Mouse (Mus musculus) MEL (cell line): ENCODE measurements around the gene Togaram2. TPM values are rescaled to one million over a fixed set of nuclear protein-coding genes. Genes with fewer than 3 reads are reported as not detected.

Source experiments
- DNase-seq: peaks from one replicate; pipeline ENCODE4 v3.0.0; 2011; ENCODE audit warnings: low read depth, low spot score
- H3K27ac ChIP-seq: 2 replicates; pipeline ENCODE4 v1.5.1; 2012; ENCODE audit warnings: low read depth, mild to moderate bottlenecking, control low read depth, low read length, moderate library complexity; ENCODE audit not compliant: control insufficient read depth
- H3K27me3 ChIP-seq, 2 experiments: fragments of 150-350 bp in 1 of 2; sonication (generic) in 1 of 2; 2 replicates each; pipeline ENCODE4 v1.6.1; 2012; ENCODE audit warnings: low read length in 2 of 2, mild to moderate bottlenecking in 2 of 2, improper control_type of control experiment in 1 of 2, moderate library complexity in 1 of 2; ENCODE audit not compliant: insufficient read depth in 2 of 2, control insufficient read depth in 1 of 2
- H3K36me3 ChIP-seq, 2 experiments: 2 replicates each; pipeline ENCODE4 v1.6.1; 2012 to 2014; ENCODE audit warnings: low read length in 2 of 2, improper control_type of control experiment in 1 of 2, inconsistent platforms in 1 of 2, mild to moderate bottlenecking in 1 of 2; ENCODE audit not compliant: insufficient read depth in 2 of 2, control insufficient read depth in 1 of 2
- H3K4me1 ChIP-seq, 2 experiments: fragments of 150-350 bp in 1 of 2; sonication (generic) in 1 of 2; 2 replicates each; pipeline ENCODE4 v1.6.1; 2012; ENCODE audit warnings: low read length in 2 of 2, improper control_type of control experiment in 1 of 2, mild to moderate bottlenecking in 1 of 2; ENCODE audit not compliant: insufficient read depth in 2 of 2, control insufficient read depth in 1 of 2
- H3K4me3 ChIP-seq, 2 experiments: fragments of 150-350 bp in 1 of 2; sonication (generic) in 1 of 2; 2 replicates each; pipeline ENCODE4 v1.5.1; 2012; ENCODE audit warnings: low read depth in 2 of 2, low read length in 2 of 2, mild to moderate bottlenecking in 2 of 2, moderate library complexity in 2 of 2, control low read depth in 1 of 2, improper control_type of control experiment in 1 of 2; ENCODE audit not compliant: control insufficient read depth in 1 of 2, insufficient read depth in 1 of 2
- H3K79me2 ChIP-seq: 2 replicates; pipeline ENCODE4 v1.6.1; 2012; ENCODE audit warnings: mild to moderate bottlenecking, low read length, moderate library complexity; ENCODE audit not compliant: control insufficient read depth, poor library complexity, insufficient read depth
- H3K9ac ChIP-seq: 2 replicates; pipeline ENCODE4 v1.6.1; 2012; ENCODE audit warnings: low read depth, mild to moderate bottlenecking, control low read depth, low read length, moderate library complexity; ENCODE audit not compliant: control insufficient read depth, poor library complexity, severe bottlenecking
- H3K9me3 ChIP-seq: fragments of 150-350 bp; sonication (generic); replicated peaks from 2 replicates; pipeline ENCODE4 v1.6.1; 2012; ENCODE audit warnings: mild to moderate bottlenecking, low read length, improper control_type of control experiment, moderate library complexity; ENCODE audit not compliant: insufficient read depth
- BHLHE40 ChIP-seq: IDR thresholded peaks from 2 replicates; pipeline ENCODE4 v1.6.1; 2012; ENCODE audit warnings: low read depth, mild to moderate bottlenecking, inconsistent platforms, low read length, improper control_type of control experiment, borderline replicate concordance
- CHD1 ChIP-seq: IDR thresholded peaks from 2 replicates; pipeline ENCODE4 v1.6.1; 2012; ENCODE audit warnings: low read depth, mild to moderate bottlenecking, inconsistent platforms, low read length, improper control_type of control experiment
- CTCF ChIP-seq, 3 experiments: IDR thresholded peaks in 2 of 3; conservative IDR thresholded peaks in 1 of 3; 2 replicates each; pipeline ENCODE4 v1.5.1; 2011 to 2012; ENCODE audit warnings: low read length in 3 of 3, low read depth in 2 of 3, mild to moderate bottlenecking in 2 of 3, improper control_type of control experiment in 1 of 3, inconsistent platforms in 1 of 3, mixed read lengths in 1 of 3, moderate library complexity in 1 of 3; ENCODE audit not compliant: control insufficient read depth in 1 of 3, insufficient read depth in 1 of 3, poor library complexity in 1 of 3, severe bottlenecking in 1 of 3
- ELF1 ChIP-seq: IDR thresholded peaks from 2 replicates; pipeline ENCODE4 v1.6.1; 2014; ENCODE audit warnings: low read depth, mild to moderate bottlenecking, inconsistent platforms, low read length, improper control_type of control experiment, moderate library complexity
- EP300 ChIP-seq, 2 experiments: IDR thresholded peaks; 2 replicates each; pipeline ENCODE4 v1.6.1; 2011; ENCODE audit warnings: improper control_type of control experiment in 2 of 2, low read length in 2 of 2, low read depth in 1 of 2, mild to moderate bottlenecking in 1 of 2
- ETS1 ChIP-seq: IDR thresholded peaks from 2 replicates; pipeline ENCODE4 v1.6.1; 2012; ENCODE audit warnings: low read depth, mild to moderate bottlenecking, inconsistent platforms, low read length, improper control_type of control experiment, moderate library complexity
- GABPA ChIP-seq: IDR thresholded peaks from 2 replicates; pipeline ENCODE4 v1.6.1; 2012; ENCODE audit warnings: low read depth, mild to moderate bottlenecking, inconsistent platforms, low read length, improper control_type of control experiment, moderate library complexity
- GATA1 ChIP-seq: IDR thresholded peaks from 2 replicates; pipeline ENCODE4 v1.6.1; 2011; ENCODE audit warnings: low read depth, low read length, improper control_type of control experiment
- HCFC1 ChIP-seq: IDR thresholded peaks from 2 replicates; pipeline ENCODE4 v1.6.1; 2012; ENCODE audit warnings: low read depth, mild to moderate bottlenecking, inconsistent platforms, low read length, improper control_type of control experiment, moderate library complexity
- MAX ChIP-seq: IDR thresholded peaks from 2 replicates; pipeline ENCODE4 v1.6.1; 2011; ENCODE audit warnings: low read length, improper control_type of control experiment
- MYB ChIP-seq: IDR thresholded peaks from 2 replicates; pipeline ENCODE4 v1.6.1; 2011; ENCODE audit warnings: mild to moderate bottlenecking, low read depth, low read length, improper control_type of control experiment
- MYC ChIP-seq: IDR thresholded peaks from 2 replicates; pipeline ENCODE4 v1.6.1; 2011; ENCODE audit warnings: low read depth, mild to moderate bottlenecking, low read length, improper control_type of control experiment, moderate library complexity
- NELFE ChIP-seq: IDR thresholded peaks from 2 replicates; pipeline ENCODE4 v1.6.1; 2011; ENCODE audit warnings: low read depth, low read length, improper control_type of control experiment
- POLR2AphosphoS2 ChIP-seq: IDR thresholded peaks from 2 replicates; pipeline ENCODE4 v1.6.1; 2011; ENCODE audit warnings: low read length, improper control_type of control experiment
- RCOR1 ChIP-seq: IDR thresholded peaks from 2 replicates; pipeline ENCODE4 v1.6.1; 2012; ENCODE audit warnings: low read depth, mild to moderate bottlenecking, inconsistent platforms, low read length, improper control_type of control experiment
- SIN3A ChIP-seq: IDR thresholded peaks from 2 replicates; pipeline ENCODE4 v1.6.1; 2012; ENCODE audit warnings: low read length, improper control_type of control experiment, inconsistent platforms
- SMC3 ChIP-seq: IDR thresholded peaks from 2 replicates; pipeline ENCODE4 v1.6.1; 2011; ENCODE audit warnings: low read depth, low read length, improper control_type of control experiment
- TAL1 ChIP-seq: IDR thresholded peaks from 2 replicates; pipeline ENCODE4 v1.6.1; 2012; ENCODE audit warnings: mild to moderate bottlenecking, inconsistent platforms, low read length, moderate library complexity, mixed read lengths
- TBP ChIP-seq: IDR thresholded peaks from 2 replicates; pipeline ENCODE4 v1.8.0; 2011; ENCODE audit warnings: low read depth, low read length, improper control_type of control experiment
- USF1 ChIP-seq: IDR thresholded peaks from 2 replicates; pipeline ENCODE4 v1.6.1; 2014; ENCODE audit warnings: low read depth, mild to moderate bottlenecking, inconsistent platforms, low read length, improper control_type of control experiment, moderate library complexity
- ZMIZ1 ChIP-seq: IDR thresholded peaks from 2 replicates; pipeline ENCODE4 v1.6.1; 2012; ENCODE audit warnings: low read depth, mild to moderate bottlenecking, inconsistent platforms, low read length, improper control_type of control experiment, moderate library complexity
- polyA plus RNA-seq, 2 experiments: library from polyadenylated mRNA; stranded (reverse) in 1 of 2; unstranded in 1 of 2; fragments of >175 nt in 1 of 2; fragments of >200 nt in 1 of 2; gene quantifications; 2 replicates each; pipeline versions ENCODE4 v1.2.1 to v1.2.4; 2012; ENCODE audit warnings: low replicate concordance in 2 of 2, low read depth in 1 of 2; ENCODE audit not compliant: insufficient read length in 2 of 2, insufficient read depth in 1 of 2, missing spikeins in 1 of 2
- total RNA-seq: library from RNA; depleted of rRNA; stranded (reverse); fragments of 300-350 nt; gene quantifications from 2 replicates; pipeline ENCODE4 v1.2.3, GENCODE M21; 2012

Togaram2 gene
- total and polyA plus RNA-seq, 3 experiments, result not detected

DNA sequence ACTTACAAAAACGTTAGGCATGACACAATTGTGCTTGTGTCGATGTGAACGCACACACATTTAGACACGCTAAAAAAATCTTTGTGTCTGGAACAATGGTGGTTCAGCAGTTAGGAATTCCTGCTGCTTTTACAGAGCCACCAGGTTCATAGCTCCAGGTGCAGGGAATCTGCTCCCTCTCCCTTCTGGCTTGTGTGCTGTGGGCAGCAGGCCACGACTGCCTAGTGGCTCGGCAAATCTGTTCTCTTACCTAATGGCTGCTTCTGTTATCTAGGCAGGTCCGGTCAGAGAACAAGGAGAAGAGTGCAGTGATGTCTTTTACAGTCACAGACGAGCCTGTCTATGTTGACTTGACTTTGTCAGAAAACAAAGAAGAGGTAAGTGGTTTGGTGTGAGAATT is 39.7 kb upstream of the Togaram2 start:
- peaks cover 9% of the 10 kb centered on the region for H3K79me2 ChIP-seq
- no peak overlapping the region for H3K4me3 ChIP-seq
- no peaks in the 10 kb centered on the region for H3K27me3 ChIP-seq
- peaks cover 0 to 57% of the 10 kb centered on the region in 2 experiments; a peak in 2 of 4 replicates for H3K36me3 ChIP-seq
- H3K27ac ChIP-seq, result no peak overlapping the region
- H3K9ac ChIP-seq, result no peak overlapping the region
- DNase-seq, result no peak
- TF ChIP-seq ELF1 (no peak), GATA1 (no peak), BHLHE40 (no peak), ZMIZ1 (no peak), CHD1 (no peak), TBP (no peak), TAL1 (no peak), ETS1 (no peak), MYB (no peak), RCOR1 (no peak), NELFE (no peak), POLR2AphosphoS2 (no peak), GABPA (no peak), EP300 (IDR thresholded peaks at IDR 0.05; ENCODE audit: low read depth in 1 of 2, low read length in 2 of 2) (no peak), MYC (no peak)
- no peaks in the 10 kb centered on the region for H3K9me3 ChIP-seq
- no peaks in the 10 kb centered on the region for H3K4me1 ChIP-seq

GRCm38 (mm10) chr17:71636786-71637185 is 36.3 kb upstream of the Togaram2 start:
- Histone ChIP-seq H3K79me2 (peaks cover 7% of the 10 kb centered on the region; the same call in 1 of the 2 replicates), H3K36me3 (peaks cover 0 to 58% of the 10 kb centered on the region in 2 experiments; a peak in 2 of 4 replicates), H3K27me3 (no peaks in the 10 kb centered on the region), H3K9me3 (no peaks in the 10 kb centered on the region), H3K4me3 (no peak overlapping the region), H3K4me1 (no peaks in the 10 kb centered on the region), H3K27ac (no peak overlapping the region), H3K9ac (no peak overlapping the region)
- TF ChIP-seq MYC, result no peak
- no peak for TF ChIP-seq CTCF (IDR thresholded peaks at IDR 0.05 in 2 of 3, conservative IDR thresholded peaks at IDR 0.05 in 1 of 3; ENCODE audit: control insufficient read depth in 1 of 3, insufficient read depth in 1 of 3, low read depth in 2 of 3, low read length in 3 of 3, poor library complexity in 1 of 3, severe bottlenecking in 1 of 3)
- no peak for TF ChIP-seq SIN3A
- TF ChIP-seq SMC3, result no peak
- TF ChIP-seq CHD1, result no peak
- no peak for TF ChIP-seq MAX
- no peak for TF ChIP-seq TAL1
- no peak for TF ChIP-seq HCFC1
- no peak for TF ChIP-seq USF1
- no peak for TF ChIP-seq ETS1
- DNase-seq, result no peak
